Mouse (Mus musculus): ENCODE measurements around the gene Foxf1. TPM values are rescaled to one million over a fixed set of nuclear protein-coding genes. Genes with fewer than 3 reads are reported as not detected.

Gene Foxf1
- 0.17 and 0.91 TPM in 2 replicates for polyA plus RNA-seq (2014; fragmentation: Nextera tagmentation; extraction: Ambion mirVana)

DNA sequence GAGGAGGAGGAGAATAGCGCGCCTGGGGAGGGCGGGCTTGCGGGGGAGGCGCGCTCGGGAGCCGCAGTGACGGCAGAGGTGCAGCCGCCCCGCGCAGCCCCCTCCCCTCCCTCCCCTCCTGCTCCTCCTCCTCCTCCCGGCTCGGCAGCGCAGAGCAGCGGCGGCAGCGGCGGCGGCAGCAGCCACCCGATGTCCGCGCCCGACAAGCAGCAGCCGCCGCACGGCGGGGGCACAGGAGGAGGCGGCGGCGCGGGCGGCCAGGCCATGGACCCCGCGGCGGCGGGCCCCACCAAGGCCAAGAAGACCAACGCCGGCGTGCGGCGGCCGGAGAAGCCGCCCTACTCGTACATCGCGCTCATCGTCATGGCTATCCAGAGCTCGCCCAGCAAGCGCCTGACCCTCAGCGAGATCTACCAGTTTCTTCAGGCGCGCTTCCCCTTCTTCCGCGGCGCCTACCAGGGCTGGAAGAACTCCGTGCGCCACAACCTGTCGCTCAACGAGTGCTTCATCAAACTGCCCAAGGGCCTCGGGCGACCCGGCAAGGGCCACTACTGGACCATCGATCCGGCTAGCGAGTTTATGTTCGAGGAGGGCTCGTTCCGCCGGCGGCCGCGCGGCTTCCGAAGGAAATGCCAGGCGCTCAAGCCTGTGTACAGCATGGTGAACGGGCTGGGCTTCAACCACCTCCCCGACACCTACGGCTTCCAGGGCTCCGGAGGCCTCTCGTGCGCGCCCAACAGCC is at the start of gene Foxf1:
TSS of gene Foxf1 (plus strand) at position 177 of the 742 bp plus-strand sequence.
- H3K4me3 ChIP-seq (ENCODE audit: low read depth, low read length): peak within 1 kb of the TSS; percentile 36
- H3K27me3 ChIP-seq (ENCODE audit: control insufficient read depth, insufficient read depth, low read length): peaks cover 98% of the 10 kb centered on the region
- WGBS: under 1% methylated on average over 63 of the region's 83 CpGs
- no peak within 1 kb of the TSS for H3K27ac ChIP-seq (ENCODE audit: low read depth, low read length)
- ATAC-seq (replicated peaks; ENCODE audit: low FRiP score) (peak; percentile 44; the same call in 1 of the 2 replicates), DNase-seq (ENCODE audit: low spot score) (peak; percentile 77)
- no peaks in the 10 kb centered on the region for H3K9me3 ChIP-seq (ENCODE audit: control insufficient read depth, low read length)
- H3K4me1 ChIP-seq (replicated peaks; ENCODE audit: control insufficient read depth, insufficient read depth, low read length): peaks cover 12% of the 10 kb centered on the region; the same call in 1 of the 2 replicates
- H3K36me3 ChIP-seq (ENCODE audit: control insufficient read depth, insufficient read depth, low read length): no peaks in the 10 kb centered on the region
- H3K9ac ChIP-seq (ENCODE audit: low read length): no peak within 1 kb of the TSS
- peak within 1 kb of the TSS; percentile 74 for H3K4me2 ChIP-seq (ENCODE audit: low read depth, low read length, severe bottlenecking)

DNA sequence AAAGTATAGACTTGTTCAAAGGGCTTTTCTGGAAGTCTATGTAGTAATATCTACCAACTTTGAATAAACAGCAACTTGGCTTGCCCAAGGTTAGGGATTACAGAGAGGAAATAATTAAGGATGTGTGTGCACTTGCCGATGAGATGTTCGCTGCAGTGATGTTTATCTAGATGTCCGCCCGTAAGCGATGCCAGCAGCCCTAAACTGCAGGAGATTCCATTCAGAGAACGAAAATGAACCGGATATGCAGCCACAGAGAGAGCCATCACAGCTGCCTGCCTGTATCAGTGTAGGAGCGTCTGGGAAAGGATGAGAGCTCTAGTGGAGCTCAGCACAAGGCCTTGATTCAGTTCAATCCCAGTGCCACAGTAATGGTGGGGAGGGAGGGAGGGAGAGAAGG is 48.6 kb upstream of the Foxf1 start:
- no peaks in the 10 kb centered on the region for H3K36me3 ChIP-seq (ENCODE audit: control insufficient read depth, insufficient read depth, low read length)
- no peak for ATAC-seq (replicated peaks; ENCODE audit: low FRiP score)

DNA sequence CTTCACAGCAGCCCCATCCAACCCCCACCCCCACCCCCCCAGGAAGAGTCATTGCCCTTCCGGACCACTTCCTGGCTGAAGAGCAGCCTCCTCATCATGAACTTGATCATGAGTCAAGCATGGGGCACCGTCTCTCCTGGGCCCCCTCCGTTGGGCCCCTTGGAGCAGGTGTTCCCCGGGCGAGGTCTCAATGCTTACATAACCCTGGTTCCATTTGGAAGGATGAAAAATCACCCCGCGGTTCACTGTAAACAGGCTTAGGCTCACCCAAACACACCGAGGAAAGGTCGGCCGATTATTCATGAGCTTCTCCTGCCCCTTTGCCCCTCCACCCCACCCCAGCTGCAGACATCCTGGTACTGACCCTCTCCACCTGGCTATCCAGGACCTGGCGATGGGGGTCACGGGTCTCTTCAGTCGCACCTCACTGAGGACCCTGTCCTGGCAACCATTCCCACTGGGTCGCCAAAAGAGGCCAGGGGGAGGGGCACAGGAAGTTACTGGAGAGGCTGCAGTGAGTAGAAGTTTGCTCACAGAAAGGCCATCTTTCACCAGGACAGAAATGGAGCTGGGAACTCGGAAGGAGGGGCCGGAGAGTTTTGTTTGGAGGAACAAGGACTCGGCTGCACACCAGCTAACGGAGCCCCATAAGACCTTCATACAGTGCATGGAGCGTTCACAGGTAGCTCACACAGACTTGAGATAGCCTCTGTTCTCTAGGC is 40.3 kb upstream of the Foxf1 start:
- DNase-seq (ENCODE audit: low spot score) (no peak), ATAC-seq (replicated peaks; ENCODE audit: low FRiP score) (no peak)
- Histone ChIP-seq H3K9me3 (ENCODE audit: control insufficient read depth, low read length) (no peaks in the 10 kb centered on the region), H3K27me3 (ENCODE audit: control insufficient read depth, insufficient read depth, low read length) (no peaks in the 10 kb centered on the region), H3K36me3 (ENCODE audit: control insufficient read depth, insufficient read depth, low read length) (no peaks in the 10 kb centered on the region), H3K4me3 (ENCODE audit: low read depth, low read length) (no peak overlapping the region), H3K9ac (ENCODE audit: low read length) (no peak overlapping the region), H3K27ac (ENCODE audit: low read depth, low read length) (no peak overlapping the region), H3K4me2 (ENCODE audit: low read depth, low read length, severe bottlenecking) (no peak overlapping the region), H3K4me1 (replicated peaks; ENCODE audit: control insufficient read depth, insufficient read depth, low read length) (no peaks in the 10 kb centered on the region)
- WGBS: 67% methylated on average over 19 of the region's 19 CpGs

More for the DNA sequence above, 48.6 kb upstream of the Foxf1 start:
- Histone ChIP-seq H3K27ac (ENCODE audit: low read depth, low read length) (no peak overlapping the region), H3K9me3 (ENCODE audit: control insufficient read depth, low read length) (no peaks in the 10 kb centered on the region), H3K9ac (ENCODE audit: low read length) (no peak overlapping the region), H3K4me1 (replicated peaks; ENCODE audit: control insufficient read depth, insufficient read depth, low read length) (no peaks in the 10 kb centered on the region), H3K4me3 (ENCODE audit: low read depth, low read length) (no peak overlapping the region), H3K27me3 (ENCODE audit: control insufficient read depth, insufficient read depth, low read length) (no peaks in the 10 kb centered on the region; the same call in 1 of the 2 replicates), H3K4me2 (ENCODE audit: low read depth, low read length, severe bottlenecking) (no peak overlapping the region)
- 90% methylated on average over 8 of the region's 8 CpGs for WGBS
- no peak for DNase-seq (ENCODE audit: low spot score)

DNA sequence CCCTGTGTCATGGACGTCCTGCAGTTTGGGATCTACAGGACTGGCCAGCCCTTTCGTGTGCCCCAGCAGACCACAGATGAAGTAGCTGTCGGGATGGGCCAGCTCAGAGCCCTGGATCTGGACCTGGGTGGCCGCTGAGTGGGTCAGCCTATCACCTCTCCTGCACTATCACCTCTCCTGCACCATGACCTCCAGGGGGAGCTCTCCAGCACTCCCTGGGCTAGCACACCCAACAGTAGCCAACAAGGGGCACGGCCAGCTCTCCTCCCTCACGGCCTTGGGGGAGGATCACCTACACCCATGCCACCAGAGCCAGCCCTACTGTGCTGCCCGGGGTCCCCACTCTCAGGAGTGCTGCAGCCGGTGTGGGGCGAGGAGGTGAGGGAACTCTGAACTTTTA is 36.7 kb upstream of the Foxf1 start:
- no peak for ATAC-seq (replicated peaks; ENCODE audit: low FRiP score)
- 70% methylated on average over 9 of the region's 9 CpGs for WGBS
- H3K4me1 ChIP-seq (replicated peaks; ENCODE audit: control insufficient read depth, insufficient read depth, low read length): no peaks in the 10 kb centered on the region
- H3K4me2 ChIP-seq (ENCODE audit: low read depth, low read length, severe bottlenecking): no peak overlapping the region
- no peak overlapping the region for H3K4me3 ChIP-seq (ENCODE audit: low read depth, low read length)
- no peaks in the 10 kb centered on the region for H3K27me3 ChIP-seq (ENCODE audit: control insufficient read depth, insufficient read depth, low read length)
- H3K27ac ChIP-seq (ENCODE audit: low read depth, low read length): no peak overlapping the region
- no peak overlapping the region for H3K9ac ChIP-seq (ENCODE audit: low read length)
- no peaks in the 10 kb centered on the region for H3K9me3 ChIP-seq (ENCODE audit: control insufficient read depth, low read length)
- DNase-seq (ENCODE audit: low spot score): no peak
- no peaks in the 10 kb centered on the region for H3K36me3 ChIP-seq (ENCODE audit: control insufficient read depth, insufficient read depth, low read length)

GRCm38 (mm10) chr8:121058081-121058480 is 26.1 kb upstream of the Foxf1 start:
- Histone ChIP-seq H3K9me3 (ENCODE audit: control insufficient read depth, low read length) (no peaks in the 10 kb centered on the region), H3K4me1 (replicated peaks; ENCODE audit: control insufficient read depth, insufficient read depth, low read length) (no peaks in the 10 kb centered on the region), H3K36me3 (ENCODE audit: control insufficient read depth, insufficient read depth, low read length) (no peaks in the 10 kb centered on the region), H3K27ac (ENCODE audit: low read depth, low read length) (no peak overlapping the region), H3K4me2 (ENCODE audit: low read depth, low read length, severe bottlenecking) (no peak overlapping the region), H3K4me3 (ENCODE audit: low read depth, low read length) (no peak overlapping the region), H3K27me3 (ENCODE audit: control insufficient read depth, insufficient read depth, low read length) (no peaks in the 10 kb centered on the region), H3K9ac (ENCODE audit: low read length) (no peak overlapping the region)
- ATAC-seq (replicated peaks; ENCODE audit: low FRiP score): no peak
- no peak for DNase-seq (ENCODE audit: low spot score)
- 76% methylated on average over 9 of the region's 9 CpGs for WGBS

DNA sequence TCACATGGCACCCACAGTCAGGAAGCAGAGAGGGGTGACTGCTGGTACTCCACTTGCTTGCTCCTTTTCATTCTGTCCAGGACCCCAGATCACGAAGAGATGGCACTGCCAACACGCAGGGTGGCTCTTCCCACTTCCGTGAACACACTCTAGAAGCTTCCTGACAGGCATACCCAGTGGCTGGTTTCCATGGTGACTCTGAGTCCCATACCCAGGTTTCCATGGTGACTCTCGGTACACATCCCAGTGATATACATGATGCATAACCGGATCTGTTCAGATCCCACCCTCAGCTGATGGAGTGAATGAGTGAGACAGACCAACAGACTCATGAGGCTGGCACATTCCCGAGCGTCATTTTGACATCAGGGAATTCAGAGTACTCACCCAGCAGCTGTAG is 25.1 kb upstream of the Foxf1 start:
- H3K4me3 ChIP-seq (ENCODE audit: low read depth, low read length): no peak overlapping the region
- DNase-seq (ENCODE audit: low spot score): no peak
- no peak for ATAC-seq (replicated peaks; ENCODE audit: low FRiP score)
- no peaks in the 10 kb centered on the region for H3K36me3 ChIP-seq (ENCODE audit: control insufficient read depth, insufficient read depth, low read length)
- WGBS: 86% methylated on average over 7 of the region's 7 CpGs
- H3K4me2 ChIP-seq (ENCODE audit: low read depth, low read length, severe bottlenecking): no peak overlapping the region
- no peak overlapping the region for H3K27ac ChIP-seq (ENCODE audit: low read depth, low read length)
- no peaks in the 10 kb centered on the region for H3K9me3 ChIP-seq (ENCODE audit: control insufficient read depth, low read length)
- no peaks in the 10 kb centered on the region; the same call in 1 of the 2 replicates for H3K4me1 ChIP-seq (replicated peaks; ENCODE audit: control insufficient read depth, insufficient read depth, low read length)
- H3K9ac ChIP-seq (ENCODE audit: low read length): no peak overlapping the region
- H3K27me3 ChIP-seq (ENCODE audit: control insufficient read depth, insufficient read depth, low read length): no peaks in the 10 kb centered on the region

- 89% methylated on average over 6 of the region's 6 CpGs for WGBS
- Histone ChIP-seq H3K9me3 (ENCODE audit: control insufficient read depth, low read length) (no peaks in the 10 kb centered on the region), H3K36me3 (ENCODE audit: control insufficient read depth, insufficient read depth, low read length) (no peaks in the 10 kb centered on the region), H3K4me2 (ENCODE audit: low read depth, low read length, severe bottlenecking) (no peak overlapping the region), H3K27ac (ENCODE audit: low read depth, low read length) (no peak overlapping the region), H3K4me3 (ENCODE audit: low read depth, low read length) (no peak overlapping the region), H3K9ac (ENCODE audit: low read length) (no peak overlapping the region), H3K27me3 (ENCODE audit: control insufficient read depth, insufficient read depth, low read length) (no peaks in the 10 kb centered on the region; the same call in 1 of the 2 replicates), H3K4me1 (replicated peaks; ENCODE audit: control insufficient read depth, insufficient read depth, low read length) (no peaks in the 10 kb centered on the region; the same call in 1 of the 2 replicates)
- no peak for ATAC-seq (replicated peaks; ENCODE audit: low FRiP score)
- DNase-seq (ENCODE audit: low spot score): no peak
Observed at GRCm38 (mm10) chr8:121062521-121062920, 21.7 kb upstream of the Foxf1 start.

GRCm38 (mm10) chr8:121063649-121064048 is 20.5 kb upstream of the Foxf1 start:
- WGBS: 25% methylated on average over 13 of the region's 13 CpGs
- H3K4me3 ChIP-seq (ENCODE audit: low read depth, low read length): no peak overlapping the region
- no peak for DNase-seq (ENCODE audit: low spot score)

More at GRCm38 (mm10) chr8:121063649-121064048, 20.5 kb upstream of the Foxf1 start:
- no peaks in the 10 kb centered on the region for H3K36me3 ChIP-seq (ENCODE audit: control insufficient read depth, insufficient read depth, low read length)
- peak overlapping the region; percentile 20; the same call in 1 of the 2 replicates for H3K9ac ChIP-seq (ENCODE audit: low read length)
- H3K27me3 ChIP-seq (ENCODE audit: control insufficient read depth, insufficient read depth, low read length): peaks cover under 1% of the 10 kb centered on the region; the same call in 1 of the 2 replicates
- H3K27ac ChIP-seq (ENCODE audit: low read depth, low read length): no peak overlapping the region
- ATAC-seq (replicated peaks; ENCODE audit: low FRiP score): no peak
- no peaks in the 10 kb centered on the region; the same call in 1 of the 2 replicates for H3K4me1 ChIP-seq (replicated peaks; ENCODE audit: control insufficient read depth, insufficient read depth, low read length)
- H3K9me3 ChIP-seq (ENCODE audit: control insufficient read depth, low read length): no peaks in the 10 kb centered on the region
- H3K4me2 ChIP-seq (ENCODE audit: low read depth, low read length, severe bottlenecking): 0 out of 2 replicates have a peak overlapping the region, but pooled peaks have one; percentile 8
